Mouse (Mus musculus) B cell, adult 67 days (primary cell): ENCODE data around the gene Thumpd3. TPM values are rescaled to one million over a fixed set of nuclear protein-coding genes. Genes with fewer than 3 reads are reported as not detected.

Source experiments
- total RNA-seq, 2 experiments: library from RNA; stranded (reverse); gene quantifications; 4 replicates each; pipeline ENCODE4 v1.2.4; 2023

The Thumpd3 gene
- 10 to 100 TPM; 60.0 to 70.4 TPM for total RNA-seq

DNA sequence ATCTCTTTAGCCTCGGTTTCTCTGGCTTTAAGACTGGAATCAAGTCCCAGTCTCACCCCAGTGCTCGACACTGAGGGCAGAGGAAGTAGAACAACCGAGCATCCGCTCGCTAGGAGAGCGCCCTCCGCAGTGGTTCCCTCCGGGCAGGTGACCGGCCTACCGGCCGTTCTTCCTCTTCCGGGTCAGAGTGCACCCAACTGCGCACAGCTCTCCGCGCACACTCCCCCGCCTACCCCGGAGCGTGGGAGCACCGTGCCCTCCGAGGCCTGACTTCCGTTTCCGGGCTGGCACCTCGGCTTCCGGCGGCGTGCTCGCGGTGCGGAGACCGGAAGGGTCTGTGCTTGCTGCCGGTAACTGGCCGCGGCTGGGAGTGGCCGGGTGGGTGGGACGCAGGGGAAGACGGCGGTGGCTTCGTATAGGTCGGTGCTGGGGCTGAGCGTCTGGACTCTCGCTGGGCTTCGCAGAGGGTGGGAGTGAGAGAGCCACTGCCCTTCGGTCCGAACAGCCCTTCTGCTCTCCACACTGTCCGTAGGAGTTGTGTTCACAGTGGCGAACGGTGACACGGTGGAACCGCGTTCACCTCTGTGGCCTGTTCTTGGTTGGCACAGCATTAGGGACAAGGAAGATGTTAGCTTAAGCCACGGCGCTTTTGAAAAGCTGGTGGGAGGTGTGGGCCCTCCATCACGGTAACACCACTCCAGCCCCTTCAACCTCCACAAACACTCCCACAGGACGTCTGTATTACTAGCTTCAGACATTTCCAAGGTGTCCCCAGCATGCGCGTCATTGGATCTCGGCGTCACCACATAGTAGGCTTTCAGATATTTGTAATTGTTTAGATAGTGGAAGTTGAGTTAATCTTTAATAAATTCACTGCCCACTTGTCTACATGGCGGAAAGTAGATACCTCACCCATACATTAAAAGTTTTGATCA, at the start of gene Thumpd3:
Thumpd3 (plus strand) TSS at position 185 of the 935 bp plus-strand sequence.

GRCm38 (mm10) chr6:113076686-113077516, 30.9 kb downstream of the Thumpd3 start, which contains the start of gene Setd5:
TSS of gene Setd5 (plus strand) at chr6:113077365.

Other genes with a start within 250 kb of the Thumpd3 start
- 1 to 10 TPM; 4.0 to 5.2 TPM for gene Srgap3, start 99.0 kb upstream of the Thumpd3 start, total RNA-seq
- 100 to 1,000 TPM; 150 to 153 TPM for gene Setd5, start 31.1 kb downstream of the Thumpd3 start, total RNA-seq
- 1 to 10 TPM; 1.8 to 2.5 TPM for gene Lhfpl4, start 149.2 kb downstream of the Thumpd3 start, total RNA-seq
- gene Mtmr14, start 191.6 kb downstream of the Thumpd3 start, total RNA-seq: 10 to 100 TPM; 54.7 to 59.5 TPM
- 1 to 10 TPM; 2.4 to 3.3 TPM for gene Cpne9, start 236.1 kb downstream of the Thumpd3 start, total RNA-seq